Mouse (Mus musculus): ENCODE measurements around the gene Ssbp2.

- TF ChIP-seq CTCF (IDR thresholded peaks at IDR 0.05; ENCODE audit: low read depth, low read length) (no peak), GATA1 (IDR thresholded peaks at IDR 0.05; ENCODE audit: borderline replicate concordance, low read length) (no peak), POLR2AphosphoS5 (IDR thresholded peaks at IDR 0.05; ENCODE audit: insufficient replicate concordance, low read depth, low read length) (no peak), TAL1 (conservative IDR thresholded peaks at IDR 0.05; ENCODE audit: low read depth, low read length) (peak; percentile 85)
These were observed 2.1 kb upstream of the Ssbp2 start for GRCm38 (mm10) chr13:91457974-91458373.

Data from G1E (cell line).